Mouse (Mus musculus): Measurements from ENCODE around the gene Gm20532. TPM values are rescaled to one million over a fixed set of nuclear protein-coding genes. Genes with fewer than 3 reads are reported as not detected.
A peak's percentile ranks its signal among the peaks of the same experiment; 100 is the strongest.

Gene Gm20532
- total RNA-seq, 2 experiments from 2014 or later: not detected

GRCm38 (mm10) chr2:26594934-26595724, 8.7 kb downstream of the Gm20532 start:
- intact Hi-C loops (cut with DNase I): no loop called here
- DNase-seq: no peak

- intact Hi-C loops (cut with DNase I): no loop called here
- no peak for DNase-seq
These were observed 9.4 kb downstream of the Gm20532 start for GRCm38 (mm10) chr2:26595725-26596435.

DNA sequence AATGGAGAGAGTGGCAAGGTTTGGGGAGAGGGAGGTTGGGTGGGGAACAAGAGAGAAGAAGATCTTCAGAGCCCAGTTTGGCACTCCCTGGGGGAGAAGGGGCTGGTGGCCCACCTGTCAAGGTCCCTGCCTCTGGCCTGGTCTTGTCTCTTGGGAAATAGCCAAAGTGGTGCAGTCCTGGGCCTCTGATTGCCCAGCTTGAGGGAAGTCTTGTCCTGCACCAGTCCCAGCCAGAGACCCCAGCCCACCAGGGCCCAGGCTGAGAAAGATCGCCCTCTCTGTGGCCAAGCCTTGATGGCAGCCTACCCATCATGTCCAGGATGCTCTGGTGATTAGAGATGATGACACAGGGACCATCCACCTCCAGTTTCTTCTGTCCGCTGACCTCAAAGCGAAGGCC, 10.5 kb downstream of the Gm20532 start:
- intact Hi-C loops (cut with DNase I): no loop called here
- no peak for DNase-seq

DNA sequence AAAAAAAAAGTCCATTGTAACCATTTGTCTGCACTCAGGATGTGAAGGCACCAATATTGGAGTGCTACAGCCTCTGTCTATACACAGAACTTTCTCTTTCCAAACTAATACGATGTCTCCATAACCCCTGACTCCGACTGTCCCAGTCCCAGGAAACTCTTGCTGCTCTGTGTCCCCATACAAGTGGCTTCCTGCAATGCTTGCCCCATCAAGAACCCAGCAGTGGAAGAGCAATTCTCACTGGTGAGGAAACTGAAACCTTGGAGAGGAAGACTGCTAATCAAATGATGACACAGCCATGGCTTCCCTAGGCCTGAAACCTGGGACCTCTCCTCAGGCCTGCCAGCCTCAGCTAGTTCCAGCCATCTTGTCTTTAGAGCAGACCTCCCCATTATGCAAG, 11.4 kb downstream of the Gm20532 start:
- intact Hi-C loops (cut with DNase I): no loop called here
- no peak for DNase-seq

GRCm38 (mm10) chr2:26598462-26598861, 12.0 kb downstream of the Gm20532 start:
- no peak for DNase-seq
- intact Hi-C loops (cut with DNase I): no loop called here

GRCm38 (mm10) chr2:26599965-26600364, 13.5 kb downstream of the Gm20532 start:
- intact Hi-C loops (cut with DNase I): no loop called here

GRCm38 (mm10) chr2:26600664-26601063, 14.2 kb downstream of the Gm20532 start:
- no peak for DNase-seq
- intact Hi-C loops (cut with DNase I): no loop called here

More at GRCm38 (mm10) chr2:26599965-26600364, 13.5 kb downstream of the Gm20532 start:
- DNase-seq: no peak

DNA sequence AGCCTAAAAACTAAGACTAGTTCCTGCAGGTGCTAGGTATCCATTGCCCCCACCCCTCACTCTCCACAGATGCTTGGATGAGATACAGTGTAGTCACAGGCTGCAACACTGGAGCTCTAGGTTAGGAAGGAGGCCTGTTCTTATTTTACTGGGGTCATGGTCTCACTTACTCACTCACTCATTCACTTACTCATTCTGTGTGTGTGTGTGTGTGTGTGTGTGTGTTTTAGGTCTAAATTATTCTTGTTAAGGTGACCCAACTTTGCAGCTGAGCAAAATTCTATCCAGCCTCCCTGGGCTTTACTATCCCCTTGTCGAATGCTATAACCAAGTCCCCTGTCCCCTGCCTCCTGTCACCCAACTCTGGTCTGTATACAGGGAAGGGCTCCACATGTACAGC, 15.2 kb downstream of the Gm20532 start:
- DNase-seq: no peak
- intact Hi-C loops (cut with DNase I): no loop called here

- intact Hi-C loops (cut with DNase I): no loop called here
- no peak for DNase-seq
These were observed 16.2 kb downstream of the Gm20532 start for GRCm38 (mm10) chr2:26602631-26603030.

DNA sequence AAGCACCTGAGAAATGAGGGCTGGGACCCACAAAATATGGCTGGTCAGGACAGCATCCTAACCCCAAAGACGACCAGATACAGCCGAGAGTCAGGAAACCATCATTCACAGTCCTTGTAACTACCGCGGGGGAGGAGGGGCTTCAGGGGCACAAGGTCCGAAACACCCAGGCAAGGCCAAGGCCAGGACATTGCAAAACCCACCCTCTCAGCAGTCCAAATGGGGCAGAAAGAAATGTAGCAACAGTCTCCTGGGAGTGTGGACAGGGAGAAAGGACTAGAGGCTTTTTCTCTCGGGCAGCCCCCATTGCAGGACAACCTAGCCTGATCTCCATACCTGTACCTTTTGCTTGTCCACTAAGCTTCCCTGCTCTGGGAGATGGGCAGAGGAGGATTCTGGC, 16.7 kb downstream of the Gm20532 start:
- intact Hi-C loops (cut with DNase I): no loop called here

DNA sequence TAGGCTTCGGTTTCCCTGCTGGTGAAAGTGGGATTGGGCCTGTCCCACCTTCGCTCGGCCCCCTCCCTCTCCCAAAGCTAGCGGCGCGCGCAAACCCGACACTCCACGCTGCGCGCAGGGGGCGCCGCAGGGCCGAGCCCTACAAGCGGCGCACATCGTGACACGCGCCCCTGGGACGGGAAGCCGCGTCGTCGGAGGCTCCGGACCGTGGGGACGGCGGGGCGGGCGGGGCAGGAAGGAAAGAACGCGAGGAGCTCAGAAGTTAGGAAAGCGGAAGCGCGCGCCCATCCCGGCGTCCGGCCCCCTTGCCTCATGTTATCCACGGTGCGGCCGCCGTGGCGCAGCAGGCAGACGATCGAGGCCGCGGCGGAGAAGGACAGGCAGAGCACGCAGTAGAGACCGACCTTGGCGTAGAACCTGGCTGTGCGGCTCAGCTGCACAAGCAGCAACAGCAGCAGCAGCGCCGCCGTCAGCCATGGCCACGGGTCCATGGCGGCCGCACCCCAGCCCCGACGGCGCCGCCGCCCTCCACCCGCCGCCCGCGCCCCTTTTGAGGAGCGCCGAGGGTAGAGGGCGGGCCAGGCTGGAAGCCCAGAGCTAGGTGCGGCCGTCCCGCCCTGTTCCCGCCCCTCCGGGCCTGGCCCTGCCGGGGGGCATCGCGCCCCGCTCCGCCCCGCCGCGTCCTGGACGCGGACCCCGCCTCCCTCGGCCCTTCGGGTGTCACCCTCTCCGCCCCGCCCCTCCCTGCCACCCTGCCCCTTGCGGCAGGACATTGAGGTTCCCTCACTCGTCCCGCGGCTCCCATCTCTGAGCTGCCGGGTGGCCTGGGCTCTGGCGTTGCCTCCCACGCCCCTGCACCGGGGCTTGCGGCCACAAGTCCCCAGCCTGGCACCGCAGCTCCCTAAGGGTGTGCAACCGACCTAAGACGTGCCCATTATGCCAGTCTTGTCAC, 17.6 kb downstream of the Gm20532 start, which contains the start of gene Agpat2:
Gene Agpat2 (minus strand): TSS at position 698 of the 952 bp plus-strand sequence.
- intact Hi-C loops (cut with DNase I): no loop called here
- peak; percentile 58 for DNase-seq

More for the DNA sequence above, 16.7 kb downstream of the Gm20532 start:
- no peak for DNase-seq

- intact Hi-C loops (cut with DNase I): no loop called here
- no peak for DNase-seq
These were observed 18.9 kb downstream of the Gm20532 start for GRCm38 (mm10) chr2:26605331-26605730.

DNA sequence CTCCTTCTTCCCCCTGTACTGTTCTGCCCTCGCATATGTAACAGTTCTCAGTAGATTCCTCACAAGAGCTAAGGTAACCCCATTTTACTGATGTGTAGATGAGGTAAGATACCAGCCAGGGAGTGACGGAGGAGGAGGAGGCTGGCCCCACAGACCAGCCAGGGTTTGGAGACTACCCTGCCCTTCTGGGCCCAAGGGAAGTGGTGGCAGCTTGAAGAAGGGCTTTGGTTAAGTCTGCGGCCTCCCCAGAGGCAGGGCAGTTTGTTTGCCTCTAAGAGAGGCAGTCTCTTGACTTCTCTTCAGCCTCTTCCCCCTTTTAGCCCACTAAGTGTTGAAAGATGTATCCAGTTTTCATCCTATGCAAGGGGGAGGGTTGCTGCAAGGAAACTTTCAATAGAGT, 20.1 kb downstream of the Gm20532 start:
- no peak for DNase-seq
- intact Hi-C loops (cut with DNase I): no loop called here

DNA sequence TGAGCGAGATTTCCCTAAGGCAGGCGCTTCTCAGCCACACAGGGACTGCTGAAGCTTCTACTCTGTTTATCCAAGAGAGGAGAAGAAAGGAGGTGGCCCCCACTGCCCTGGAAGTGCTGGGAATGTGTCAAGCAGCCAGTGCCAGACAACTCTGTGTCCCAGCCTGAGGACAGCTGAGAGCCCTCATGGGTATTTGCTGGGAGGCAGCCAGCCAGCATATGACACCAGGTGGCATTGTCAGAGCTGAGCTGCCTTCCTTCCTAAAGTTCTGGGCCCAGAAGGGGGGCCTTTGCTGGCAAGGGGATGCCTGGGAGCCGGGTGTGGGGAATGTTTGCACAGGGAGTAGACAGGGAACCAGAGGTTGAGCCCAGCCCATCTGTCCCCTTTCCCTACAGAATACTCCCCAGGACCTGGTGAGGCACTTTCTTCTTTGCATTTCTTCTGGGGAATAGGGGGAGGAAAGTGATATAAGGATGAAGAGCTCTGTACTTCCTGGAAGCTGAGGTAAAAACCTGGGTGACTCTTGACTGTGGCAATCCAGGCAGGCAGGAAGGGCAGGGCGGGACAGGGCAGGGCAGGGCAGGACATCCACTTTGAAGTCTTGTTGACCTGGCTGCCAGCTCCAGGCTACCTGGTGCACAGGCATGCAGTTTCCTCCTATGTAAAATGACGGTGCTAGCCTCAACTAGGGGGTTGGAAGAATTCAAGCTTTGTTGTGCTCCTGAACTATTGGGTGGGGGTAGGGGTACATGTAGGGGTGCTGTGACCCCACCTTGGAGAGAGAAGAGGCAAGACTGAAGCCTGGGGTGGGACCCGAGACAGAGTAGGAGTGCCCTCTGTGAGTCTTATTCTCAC, 20.8 kb downstream of the Gm20532 start:
- intact Hi-C loops (cut with DNase I): no loop called here
- peak; percentile 34 for DNase-seq

GRCm38 (mm10) chr2:26608781-26609180, 22.3 kb downstream of the Gm20532 start:
- intact Hi-C loops (cut with DNase I): no loop called here
- no peak for DNase-seq

- intact Hi-C loops (cut with DNase I): no loop called here
- DNase-seq: no peak
These were observed 22.8 kb downstream of the Gm20532 start for GRCm38 (mm10) chr2:26609261-26609661.

DNA sequence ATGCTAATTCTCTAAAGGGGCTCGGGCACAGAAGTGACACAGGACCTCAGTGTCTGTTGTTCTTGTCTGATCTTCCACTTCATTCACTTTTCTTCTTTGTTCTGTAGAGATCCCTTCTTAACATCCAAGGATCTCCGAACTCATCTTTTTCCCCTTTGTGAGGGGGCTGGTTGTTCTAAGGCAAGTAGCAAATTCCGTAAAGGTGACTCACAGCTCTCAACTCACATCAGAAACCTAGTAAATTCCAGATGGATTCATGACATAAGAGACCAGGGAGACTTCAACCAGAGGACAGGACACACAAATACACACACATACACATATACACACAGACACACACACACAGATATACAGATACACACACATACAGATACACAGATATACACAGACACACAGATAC, 24.1 kb downstream of the Gm20532 start:
- no peak for DNase-seq
- intact Hi-C loops (cut with DNase I): no loop called here

DNA sequence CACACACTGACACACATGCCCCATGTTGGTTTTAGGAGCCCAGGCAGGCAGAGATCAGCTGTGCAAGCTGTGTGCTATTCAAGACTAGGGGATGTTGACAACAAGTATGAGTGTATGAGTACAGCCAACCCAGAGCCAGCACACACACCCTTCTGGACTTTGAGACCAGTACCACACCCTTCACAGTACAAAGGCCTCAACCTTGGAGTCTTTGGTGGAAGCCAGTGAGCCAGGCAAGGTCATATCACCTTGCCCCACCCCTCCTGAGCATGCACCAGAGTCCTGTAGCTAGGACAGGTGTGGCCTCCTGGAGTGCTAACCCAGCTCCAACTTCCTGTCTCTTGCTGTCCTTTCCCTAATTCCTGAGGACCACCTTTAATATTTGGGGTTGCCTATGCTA, 24.6 kb downstream of the Gm20532 start:
- intact Hi-C loops (cut with DNase I): no loop called here
- DNase-seq: no peak

DNA sequence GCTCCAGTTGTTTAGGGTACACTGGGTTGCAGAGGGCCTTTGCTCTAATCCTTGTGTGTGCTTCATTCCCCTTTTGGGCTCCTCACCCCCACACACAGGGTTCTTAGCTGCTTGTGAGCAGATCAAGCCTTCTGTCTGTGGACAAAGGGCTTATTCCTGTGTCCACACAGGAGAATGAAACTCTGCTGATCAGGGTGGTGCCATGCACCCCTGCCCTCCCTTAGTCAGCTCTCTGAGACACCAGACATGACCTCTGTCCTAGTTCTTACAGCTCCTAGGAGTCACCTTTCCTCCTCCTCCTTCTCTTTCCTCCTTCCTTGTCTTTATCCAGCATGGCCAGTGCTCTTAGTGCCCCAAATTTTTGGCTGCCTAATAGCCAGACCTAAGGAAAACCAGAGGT, 25.5 kb downstream of the Gm20532 start:
- intact Hi-C loops (cut with DNase I): no loop called here
- DNase-seq: no peak

DNA sequence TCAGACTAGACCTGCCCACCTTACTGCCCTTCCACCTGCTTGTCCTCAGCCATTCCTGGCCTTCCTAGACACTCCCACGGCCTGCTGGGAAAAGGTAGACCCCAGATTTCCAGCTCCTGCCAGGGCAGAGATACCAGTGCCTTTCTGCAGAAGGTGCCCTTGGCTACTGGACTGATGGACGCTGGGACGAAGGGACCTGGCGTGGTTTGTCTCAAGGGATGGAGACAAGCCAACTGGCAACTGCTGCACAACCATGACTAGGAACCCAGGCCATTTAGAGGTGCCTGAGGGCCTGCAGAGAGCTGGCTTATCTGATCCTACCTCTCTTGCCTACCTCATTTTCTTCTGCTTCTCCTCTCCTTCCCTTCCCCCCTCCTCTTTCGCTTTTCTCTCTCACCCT, 28.5 kb downstream of the Gm20532 start:
- intact Hi-C loops (cut with DNase I): no loop called here
- no peak for DNase-seq

All from left cerebral cortex, postnatal 4 days (tissue).